Mouse (Mus musculus): ENCODE results near the gene Sh3gl2. TPM values are rescaled to one million over a fixed set of nuclear protein-coding genes. Genes with fewer than 3 reads are reported as not detected.

Gene Sh3gl2
- total RNA-seq, 2 experiments from 2014 or later = 265 to 309 TPM

GRCm38 (mm10) chr4:85227664-85228588, 23.0 kb downstream of the Sh3gl2 start:
- no peak for DNase-seq (ENCODE audit: low spot score in 2 of 2)
- intact Hi-C loops (cut with DNase I) = no loop called here

- DNase-seq (ENCODE audit: low spot score in 2 of 2) = no peak
- intact Hi-C loops (cut with DNase I) = no loop called here
These were observed 23.6 kb downstream of the Sh3gl2 start for GRCm38 (mm10) chr4:85228589-85228948.

DNA sequence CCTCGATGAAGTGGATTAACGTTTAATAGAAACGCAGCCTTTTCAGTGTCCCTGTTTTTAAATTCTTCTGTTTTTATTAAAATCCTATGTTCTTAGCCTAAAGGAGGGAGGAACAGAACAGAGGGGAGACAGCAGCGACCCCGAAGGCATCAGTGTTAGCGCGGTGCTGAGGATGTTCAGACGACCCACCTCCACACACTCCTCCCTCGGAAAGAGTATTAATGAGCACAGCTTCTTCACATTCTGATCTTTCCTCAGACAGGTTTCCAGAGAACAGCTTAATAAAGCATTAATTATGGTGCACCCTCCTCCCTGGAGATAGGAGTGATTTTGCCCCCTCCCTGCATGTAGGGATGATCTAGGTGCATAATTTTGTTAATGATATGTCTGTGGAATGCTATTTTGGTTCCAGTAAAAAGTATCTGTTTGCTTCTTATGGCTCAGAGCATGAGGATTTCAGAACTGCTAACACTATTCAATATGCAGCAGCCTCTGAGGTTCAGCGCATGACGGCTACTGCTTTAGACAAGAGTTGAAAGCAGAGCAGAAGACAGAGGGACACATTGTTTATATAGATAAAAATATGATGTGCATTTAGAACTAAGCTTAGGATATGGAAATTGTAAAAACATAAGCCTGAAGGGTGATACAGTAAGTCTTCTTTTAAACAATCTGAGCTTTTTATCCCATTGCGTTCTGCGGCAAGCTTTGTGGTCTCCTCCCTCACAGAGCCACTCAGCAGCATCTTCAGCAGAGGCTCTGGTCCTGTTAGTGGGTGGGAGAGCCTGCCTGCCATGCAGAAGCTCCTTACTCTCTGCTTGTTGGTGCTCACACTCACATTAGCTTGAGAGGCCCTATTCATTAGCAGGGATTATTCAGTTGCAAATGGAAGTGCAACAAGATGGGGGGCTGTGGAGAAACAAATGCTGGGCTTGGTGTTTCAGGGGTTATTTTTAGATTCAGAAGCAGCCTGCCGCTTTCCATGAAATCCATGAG, 27.8 kb downstream of the Sh3gl2 start:
- intact Hi-C loops (cut with DNase I) = no loop called here
- DNase-seq (ENCODE audit: low spot score in 2 of 2) = peak in 1 of 2 experiments; percentile 45

DNA sequence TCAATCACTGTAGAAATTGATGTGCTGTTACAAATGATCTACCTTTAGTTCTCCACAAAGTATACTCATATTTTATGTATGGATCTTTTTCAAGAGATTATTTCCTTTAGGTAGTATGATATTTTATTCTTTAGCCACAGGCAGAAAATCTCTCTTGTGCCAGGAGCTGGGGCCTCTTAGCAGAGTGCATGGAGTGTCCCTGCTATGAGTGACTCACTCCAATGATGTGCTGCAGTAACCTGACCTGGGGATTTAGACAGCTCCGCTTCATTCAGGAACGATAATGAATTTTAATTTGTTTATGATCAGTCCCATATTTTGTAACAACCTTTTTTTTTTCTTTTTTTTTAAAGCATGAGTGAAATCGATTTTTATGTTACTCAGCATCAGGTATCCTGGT, 36.7 kb downstream of the Sh3gl2 start:
- DNase-seq (ENCODE audit: low spot score in 2 of 2) = no peak
- intact Hi-C loops (cut with DNase I) = loop anchor here (5.0 kb wide), 1 partner anchor 34 kb away; the partner anchor contains the start of gene Sh3gl2

GRCm38 (mm10) chr4:85242562-85242961, 37.6 kb downstream of the Sh3gl2 start:
- intact Hi-C loops (cut with DNase I) = loop anchor here (5.0 kb wide), 1 partner anchor 35 kb away; the partner anchor contains the start of gene Sh3gl2
- no peak for DNase-seq (ENCODE audit: low spot score in 2 of 2)

DNA sequence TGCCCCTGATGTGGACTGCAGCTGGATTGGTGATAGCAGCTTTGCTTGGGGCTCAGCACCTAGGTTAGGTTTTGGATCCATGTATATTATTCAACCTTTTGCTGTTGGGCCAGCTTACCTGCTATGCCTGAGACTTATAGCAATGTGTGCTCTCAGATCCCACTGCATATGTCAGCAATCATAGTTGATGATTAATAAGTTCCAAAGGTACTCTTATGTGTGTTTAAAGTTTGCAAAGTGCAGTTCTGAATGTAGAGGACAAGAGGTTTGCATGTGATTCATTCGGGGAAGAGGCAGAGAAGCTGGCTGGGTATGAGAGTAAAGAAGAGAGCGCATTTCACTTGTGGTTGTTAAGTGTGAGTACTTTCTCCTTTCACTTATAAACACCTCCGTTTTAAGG, 43.7 kb downstream of the Sh3gl2 start:
- intact Hi-C loops (cut with DNase I) = no loop called here
- no peak for DNase-seq (ENCODE audit: low spot score in 2 of 2)

DNA sequence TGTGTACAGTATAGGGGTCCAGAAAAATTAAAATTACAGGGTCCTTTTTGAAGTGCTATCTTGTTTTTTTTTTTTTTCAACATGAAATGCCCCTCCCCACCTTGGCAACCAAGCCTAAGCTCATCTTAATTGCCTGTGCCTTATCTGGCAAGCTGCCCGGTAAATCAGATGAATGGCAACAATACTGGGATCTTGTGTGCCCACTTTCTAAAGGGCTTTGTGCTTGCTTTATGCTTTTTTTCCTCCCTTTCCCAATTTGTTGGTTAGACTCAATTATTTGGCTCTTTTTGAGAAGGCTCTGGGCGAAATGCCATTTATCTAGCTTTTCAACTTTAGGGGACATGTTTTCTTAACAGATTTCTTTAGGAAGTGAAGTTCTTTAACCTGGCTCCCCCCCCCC, 45.3 kb downstream of the Sh3gl2 start:
- no peak for DNase-seq (ENCODE audit: low spot score in 2 of 2)
- intact Hi-C loops (cut with DNase I) = no loop called here

DNA sequence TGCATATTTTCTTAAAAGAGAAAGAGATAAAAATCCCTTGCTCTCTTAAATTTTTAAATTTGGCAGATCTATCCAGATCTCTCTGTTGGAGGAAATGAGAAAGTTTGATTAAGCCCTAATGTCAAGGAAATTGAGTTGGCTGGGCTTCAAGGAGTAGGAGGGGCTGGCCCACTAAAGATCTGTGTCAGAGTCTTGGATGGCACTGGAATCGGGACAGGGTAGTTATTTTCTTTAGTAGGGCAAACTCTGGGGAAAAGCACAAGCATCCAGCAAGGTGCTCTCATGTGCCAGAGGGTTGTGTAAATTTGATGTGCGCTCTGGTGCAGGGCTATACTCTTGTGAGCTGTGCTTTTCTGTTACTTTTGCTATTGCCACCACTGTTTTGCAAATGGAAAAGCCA, 45.9 kb downstream of the Sh3gl2 start:
- DNase-seq (ENCODE audit: low spot score in 2 of 2) = no peak
- intact Hi-C loops (cut with DNase I) = no loop called here

GRCm38 (mm10) chr4:85255771-85256389, 51.0 kb downstream of the Sh3gl2 start:
- intact Hi-C loops (cut with DNase I) = loop anchor here (5.0 kb wide), 1 partner anchor 116 kb away; no protein-coding TSS in a partner anchor
- DNase-seq (ENCODE audit: low spot score in 2 of 2) = no peak

DNA sequence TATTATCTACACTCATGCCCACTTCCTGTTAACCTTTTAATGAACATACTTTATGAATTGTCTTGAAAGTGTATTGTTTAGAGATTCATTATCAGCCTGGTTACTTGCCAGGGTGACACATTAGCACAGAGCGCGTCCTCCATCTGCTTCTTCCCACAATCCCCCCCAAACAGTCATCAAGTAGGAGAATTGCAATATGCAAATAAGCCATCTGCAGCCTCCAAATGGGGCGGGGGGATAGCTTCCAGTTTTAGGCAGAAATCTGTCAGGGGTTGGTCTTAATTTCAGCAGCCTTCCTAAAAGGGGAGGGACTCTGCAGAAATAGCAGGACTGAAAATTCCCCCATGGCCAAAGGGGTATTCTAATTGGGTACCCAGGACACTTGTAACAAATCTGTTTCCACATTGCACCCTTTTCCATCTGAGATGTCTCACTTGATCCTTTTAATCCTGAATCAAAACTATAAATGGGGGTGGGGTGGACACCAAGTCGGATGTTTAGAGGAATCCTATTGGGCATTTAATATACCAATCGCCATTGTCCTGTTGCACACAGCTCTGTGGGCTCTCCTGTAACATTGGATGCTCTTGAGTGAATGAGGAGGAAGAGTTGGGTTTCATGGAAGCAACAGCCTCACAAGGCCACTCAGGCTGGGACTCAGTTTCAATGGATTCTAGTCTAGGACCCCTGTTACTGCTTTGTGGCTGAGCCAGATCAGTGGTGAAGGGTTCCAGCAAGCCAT, 51.7 kb downstream of the Sh3gl2 start:
- intact Hi-C loops (cut with DNase I) = loop anchor here (5.0 kb wide), 1 partner anchor 116 kb away; no protein-coding TSS in a partner anchor
- DNase-seq (ENCODE audit: low spot score in 2 of 2) = no peak

- intact Hi-C loops (cut with DNase I) = loop anchor here (5.0 kb wide), 1 partner anchor 114 kb away; no protein-coding TSS in a partner anchor
- no peak for DNase-seq (ENCODE audit: low spot score in 2 of 2)
These were observed 52.9 kb downstream of the Sh3gl2 start for GRCm38 (mm10) chr4:85257771-85258341.

DNA sequence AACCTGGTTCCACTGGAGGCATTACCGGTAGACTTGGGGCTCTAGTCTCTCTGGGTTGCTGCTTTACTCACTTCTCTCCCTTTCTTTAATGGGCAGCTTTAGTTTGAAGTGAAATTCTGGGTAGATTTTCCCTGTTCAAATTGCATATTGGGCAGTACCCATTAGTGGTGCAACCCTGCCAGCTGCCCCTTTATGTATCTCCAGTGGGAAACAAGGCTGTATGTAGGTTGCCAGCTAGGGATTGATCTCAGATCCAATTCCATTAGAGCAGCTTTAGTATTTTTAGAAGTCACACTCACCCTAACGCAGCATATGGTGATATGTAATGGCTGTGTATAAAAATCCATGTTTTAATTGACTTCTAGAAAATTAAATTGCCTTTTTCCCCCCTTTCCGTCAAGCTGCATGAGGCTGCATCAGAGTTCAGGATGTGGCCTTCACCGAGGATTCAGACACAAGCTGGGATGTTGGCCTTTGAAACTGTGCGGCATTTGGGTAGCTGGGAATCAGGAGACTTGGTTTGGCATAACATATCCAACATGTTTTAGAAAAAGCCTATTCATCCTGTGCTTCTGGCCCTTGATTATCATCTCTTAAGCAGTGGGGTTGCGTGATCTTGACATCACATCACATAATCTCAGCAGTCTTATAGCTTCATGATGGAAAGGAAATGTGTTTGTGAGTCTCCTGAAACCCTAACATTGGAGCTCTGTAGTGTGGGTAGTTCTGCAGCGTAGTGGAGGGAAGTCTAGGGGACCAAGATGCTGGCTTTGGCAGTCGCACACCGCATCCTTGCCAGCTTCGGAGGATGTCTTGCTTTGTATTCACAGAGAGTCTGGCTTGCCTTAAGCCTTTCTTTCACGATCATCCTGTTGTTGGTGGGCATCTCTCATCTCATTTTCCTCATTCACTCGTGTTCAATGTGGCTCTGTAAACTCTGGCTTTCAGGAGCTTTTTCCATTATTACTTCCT, 56.0 kb downstream of the Sh3gl2 start:
- peak; percentile 69 to 79 for DNase-seq (ENCODE audit: low spot score in 2 of 2)
- intact Hi-C loops (cut with DNase I) = no loop called here

- intact Hi-C loops (cut with DNase I) = no loop called here
These were observed 57.2 kb downstream of the Sh3gl2 start for GRCm38 (mm10) chr4:85262146-85262545.

GRCm38 (mm10) chr4:85262606-85263005, 57.7 kb downstream of the Sh3gl2 start:
- intact Hi-C loops (cut with DNase I) = no loop called here
- no peak for DNase-seq (ENCODE audit: low spot score in 2 of 2)

More at GRCm38 (mm10) chr4:85262146-85262545, 57.2 kb downstream of the Sh3gl2 start:
- no peak for DNase-seq (ENCODE audit: low spot score in 2 of 2)

GRCm38 (mm10) chr4:85267456-85267855, 62.5 kb downstream of the Sh3gl2 start:
- DNase-seq (ENCODE audit: low spot score in 2 of 2) = no peak
- intact Hi-C loops (cut with DNase I) = no loop called here

- intact Hi-C loops (cut with DNase I) = no loop called here
- no peak for DNase-seq (ENCODE audit: low spot score in 2 of 2)
These were observed 68.0 kb downstream of the Sh3gl2 start for GRCm38 (mm10) chr4:85272877-85273276.

- no peak for DNase-seq (ENCODE audit: low spot score in 2 of 2)
- intact Hi-C loops (cut with DNase I) = no loop called here
These were observed 68.5 kb downstream of the Sh3gl2 start for GRCm38 (mm10) chr4:85273452-85273851.
